Mouse (Mus musculus) erythroblast, embryonic 14.5 days (primary cell): ENCODE results near the gene Prrc2c. TPM values are rescaled to one million over a fixed set of nuclear protein-coding genes. Genes with fewer than 3 reads are reported as not detected.

Source experiments
- H3K27me3 ChIP-seq: 2 replicates; pipeline ENCODE4 v1.6.1; 2012; ENCODE audit warnings: inconsistent platforms; ENCODE audit not compliant: control insufficient read depth
- H3K36me3 ChIP-seq: 2 replicates; pipeline ENCODE4 v1.6.1; 2012; ENCODE audit warnings: mild to moderate bottlenecking, inconsistent platforms; ENCODE audit not compliant: control insufficient read depth
- H3K4me1 ChIP-seq: 2 replicates; pipeline ENCODE4 v1.6.1; 2012; ENCODE audit warnings: inconsistent platforms; ENCODE audit not compliant: control insufficient read depth
- H3K4me3 ChIP-seq: replicated peaks from 2 replicates; pipeline ENCODE3; 2012; ENCODE audit warnings: moderate library complexity, mild to moderate bottlenecking, inconsistent platforms
- H3K9me3 ChIP-seq: 2 replicates; pipeline ENCODE4 v1.6.1; 2012; ENCODE audit warnings: low read length, inconsistent platforms, mixed read lengths; ENCODE audit not compliant: control insufficient read depth
- GATA1 ChIP-seq: IDR thresholded peaks from 2 replicates; pipeline ENCODE4 v1.6.1; 2012; ENCODE audit warnings: low read length, inconsistent platforms, mixed read lengths
- TAL1 ChIP-seq: IDR thresholded peaks from 3 replicates; pipeline ENCODE4 v1.6.1; 2012; ENCODE audit warnings: low read length, inconsistent platforms, mixed read lengths
- polyA plus RNA-seq: library from polyadenylated mRNA; stranded (reverse); fragments of >175 nt; gene quantifications from 2 replicates; pipeline ENCODE4 v1.2.3, GENCODE M21; 2012

The Prrc2c gene
- polyA plus RNA-seq, 1 experiment, result 0.66 TPM

- H3K4me1 ChIP-seq, result peaks cover 47% of the 10 kb centered on the region
- TF ChIP-seq TAL1, result no peak
- no peak for TF ChIP-seq GATA1
- peak overlapping the region; percentile 100 for H3K4me3 ChIP-seq
- H3K27me3 ChIP-seq, result peaks cover 6% of the 10 kb centered on the region
- peaks cover 21% of the 10 kb centered on the region for H3K36me3 ChIP-seq
- H3K9me3 ChIP-seq, result no peaks in the 10 kb centered on the region
Measured at GRCm38 (mm10) chr1:162739831-162740394, 443 bp downstream of the Prrc2c start.

GRCm38 (mm10) chr1:162739406-162739805 is 950 bp downstream of the Prrc2c start:
- TF ChIP-seq GATA1, result no peak
- no peak for TF ChIP-seq TAL1
- Histone ChIP-seq H3K27me3 (peaks cover 6% of the 10 kb centered on the region), H3K36me3 (peaks cover 24% of the 10 kb centered on the region), H3K4me1 (peaks cover 50% of the 10 kb centered on the region), H3K9me3 (no peaks in the 10 kb centered on the region), H3K4me3 (peak overlapping the region; percentile 100)

GRCm38 (mm10) chr1:162738472-162738871 is 1.9 kb downstream of the Prrc2c start:
- H3K4me1 ChIP-seq, result peaks cover 52% of the 10 kb centered on the region
- peaks cover 29% of the 10 kb centered on the region for H3K36me3 ChIP-seq
- H3K9me3 ChIP-seq, result no peaks in the 10 kb centered on the region
- peak overlapping the region; percentile 100 for H3K4me3 ChIP-seq
- H3K27me3 ChIP-seq, result no peaks in the 10 kb centered on the region; the same call in 1 of the 2 replicates
- no peak for TF ChIP-seq TAL1
- TF ChIP-seq GATA1, result no peak

GRCm38 (mm10) chr1:162735084-162735483 is 5.3 kb downstream of the Prrc2c start:
- Histone ChIP-seq H3K27me3 (no peaks in the 10 kb centered on the region), H3K9me3 (no peaks in the 10 kb centered on the region), H3K4me1 (peaks cover 45% of the 10 kb centered on the region), H3K36me3 (peaks cover 42% of the 10 kb centered on the region), H3K4me3 (no peak overlapping the region)
- TF ChIP-seq TAL1 (no peak), GATA1 (no peak)

- H3K36me3 ChIP-seq, result peaks cover 45% of the 10 kb centered on the region
- no peak for TF ChIP-seq GATA1
- TF ChIP-seq TAL1, result no peak
- no peaks in the 10 kb centered on the region for H3K27me3 ChIP-seq
- no peaks in the 10 kb centered on the region for H3K9me3 ChIP-seq
- peaks cover 47% of the 10 kb centered on the region for H3K4me1 ChIP-seq
- H3K4me3 ChIP-seq, result no peak overlapping the region
Measured at GRCm38 (mm10) chr1:162734283-162734682, 6.1 kb downstream of the Prrc2c start.

GRCm38 (mm10) chr1:162732041-162732440 is 8.3 kb downstream of the Prrc2c start:
- Histone ChIP-seq H3K4me1 (peaks cover 30% of the 10 kb centered on the region), H3K4me3 (no peak overlapping the region), H3K9me3 (no peaks in the 10 kb centered on the region), H3K36me3 (peaks cover 47% of the 10 kb centered on the region), H3K27me3 (no peaks in the 10 kb centered on the region)
- TF ChIP-seq GATA1, result no peak
- no peak for TF ChIP-seq TAL1

- Histone ChIP-seq H3K36me3 (peaks cover 39% of the 10 kb centered on the region), H3K4me1 (peaks cover 16% of the 10 kb centered on the region), H3K4me3 (no peak overlapping the region), H3K27me3 (no peaks in the 10 kb centered on the region), H3K9me3 (no peaks in the 10 kb centered on the region)
- TF ChIP-seq GATA1, result no peak
- no peak for TF ChIP-seq TAL1
Measured at GRCm38 (mm10) chr1:162729436-162729835, 10.9 kb downstream of the Prrc2c start.

GRCm38 (mm10) chr1:162727981-162728380 is 12.4 kb downstream of the Prrc2c start:
- Histone ChIP-seq H3K4me3 (no peak overlapping the region), H3K4me1 (peaks cover 28% of the 10 kb centered on the region), H3K36me3 (peaks cover 46% of the 10 kb centered on the region), H3K27me3 (no peaks in the 10 kb centered on the region), H3K9me3 (peaks cover 3% of the 10 kb centered on the region; the same call in 1 of the 2 replicates)
- TF ChIP-seq GATA1 (no peak), TAL1 (no peak)

GRCm38 (mm10) chr1:162723610-162724009 is 16.7 kb downstream of the Prrc2c start:
- H3K9me3 ChIP-seq, result peaks cover 3% of the 10 kb centered on the region; the same call in 1 of the 2 replicates
- peaks cover 76% of the 10 kb centered on the region for H3K36me3 ChIP-seq
- H3K4me3 ChIP-seq, result peak overlapping the region; percentile 22
- H3K4me1 ChIP-seq, result peaks cover 27% of the 10 kb centered on the region
- H3K27me3 ChIP-seq, result no peaks in the 10 kb centered on the region
- no peak for TF ChIP-seq TAL1
- no peak for TF ChIP-seq GATA1
